Mouse (Mus musculus) fibroblast of lung, adult 2 months (primary cell): ENCODE measurements at regions not wholly inside any gene's neighbourhood (a gene's known extent, or its start where the extent isn't known, plus 50 kb on each side); places are given as distances from the start of the nearest gene placed in this dataset.

Experiments
- DNase-seq: peaks from one replicate; pipeline ENCODE4 v3.0.0-alpha.2; 2011; ENCODE audit warnings: low read depth

DNA sequence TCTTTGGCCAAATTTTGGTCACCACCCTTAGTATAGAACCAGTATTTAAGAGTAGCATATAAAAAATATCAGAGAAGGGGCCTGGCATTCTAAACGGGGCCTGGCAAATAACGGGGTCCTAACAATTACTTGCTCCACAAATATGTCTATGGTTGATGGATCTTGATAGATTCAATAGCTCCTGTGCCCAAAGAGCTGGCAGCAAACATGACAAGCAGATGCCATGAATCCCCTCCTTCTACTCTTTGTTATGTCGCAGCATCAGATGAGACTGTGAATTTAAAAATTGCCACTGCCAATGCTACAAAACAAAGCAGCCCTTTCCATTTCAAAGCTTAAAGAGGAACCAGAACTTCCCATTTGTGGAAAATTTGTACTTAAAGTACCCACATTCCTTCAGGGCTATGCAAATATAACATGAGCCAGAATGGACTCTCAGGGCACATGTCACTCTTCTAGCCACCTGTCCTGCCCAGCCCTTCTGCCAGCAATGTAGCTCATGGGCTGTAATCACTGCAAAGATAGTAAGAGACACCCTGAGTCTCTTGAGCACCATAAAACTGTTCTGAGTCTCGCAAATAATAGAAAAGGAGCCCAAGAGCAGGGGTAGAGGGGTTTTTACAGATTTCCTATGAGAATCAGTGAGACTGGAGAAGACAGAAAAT, 342.4 kb upstream of the Kirrel3 start:
- DNase-seq: no peak

GRCm38 (mm10) chr9:34155240-34156019, 330.3 kb upstream of the Kirrel3 start:
- DNase-seq: no peak

GRCm38 (mm10) chr9:34156581-34156980, 329.1 kb upstream of the Kirrel3 start:
- DNase-seq: peak; percentile 5

- no peak for DNase-seq
These were observed 324.6 kb upstream of the Kirrel3 start for GRCm38 (mm10) chr9:34161119-34161518.

DNA sequence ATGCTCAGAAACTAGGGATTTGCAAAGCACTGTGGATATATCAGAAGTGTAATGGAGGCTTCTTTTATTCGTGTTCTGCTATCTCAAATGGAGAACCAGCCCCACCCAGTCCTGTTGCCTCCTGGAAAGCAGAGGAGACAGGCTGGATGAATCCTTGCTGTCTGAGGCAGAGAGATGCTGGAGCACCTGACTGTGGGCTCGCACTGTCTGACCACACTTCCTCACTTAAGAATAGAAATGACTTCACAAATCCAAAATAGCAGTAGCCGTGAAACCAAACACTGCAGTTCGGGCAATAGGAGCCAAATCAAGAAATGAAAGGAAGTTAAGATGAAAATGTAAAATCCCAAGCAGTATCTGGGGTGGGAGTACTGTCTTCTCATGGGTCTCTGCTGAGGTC, 299.4 kb upstream of the Kirrel3 start:
- DNase-seq: no peak

DNA sequence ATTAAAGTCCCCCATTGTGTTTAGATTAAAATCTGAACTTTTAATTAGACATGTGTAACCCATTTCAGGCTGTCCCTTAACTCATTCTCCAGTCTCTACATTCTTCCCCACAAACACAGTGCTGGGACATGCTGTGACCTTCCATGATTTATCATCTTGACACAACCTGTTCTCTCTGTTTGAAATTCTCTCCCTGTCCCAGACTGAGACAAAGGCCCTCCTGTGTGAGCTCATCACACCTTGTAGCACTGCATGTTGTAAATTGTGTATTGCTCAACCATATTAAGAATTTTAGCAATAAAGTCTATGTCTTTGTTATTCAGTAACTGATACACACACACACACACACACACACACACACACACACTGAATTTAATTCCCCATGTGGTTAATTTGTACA, 293.2 kb upstream of the Kirrel3 start:
- no peak for DNase-seq

- no peak for DNase-seq
These were observed 283.4 kb upstream of the Kirrel3 start for GRCm38 (mm10) chr9:34202122-34202941.

DNA sequence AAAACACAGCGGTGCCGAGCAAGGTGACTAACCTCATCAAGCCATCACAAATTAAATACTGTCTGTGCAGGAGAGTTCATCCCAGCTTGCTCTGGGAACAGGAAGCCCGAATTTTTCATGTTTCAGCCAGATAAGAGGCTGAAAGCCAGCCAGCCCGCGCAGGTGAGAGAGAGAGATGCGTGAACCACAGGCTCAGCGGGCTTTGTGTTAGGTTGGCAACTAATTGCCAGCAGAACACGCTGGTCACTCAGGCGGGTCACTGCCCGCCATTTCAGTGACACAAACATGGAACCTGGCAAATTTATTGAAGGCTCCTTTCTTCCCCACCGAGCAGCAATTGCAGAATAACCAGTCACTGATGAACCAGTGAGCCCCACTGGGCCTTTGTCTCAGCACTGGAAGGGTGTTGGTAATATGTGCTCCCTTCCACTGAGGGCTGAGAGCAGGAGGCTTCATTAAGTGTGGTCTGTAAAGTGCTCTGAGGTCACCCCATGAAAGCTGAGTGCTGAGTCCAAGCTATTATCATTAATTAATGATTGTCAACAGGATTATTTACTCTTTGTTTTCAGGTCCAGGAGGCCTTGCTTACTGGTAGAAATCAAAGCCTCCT, 282.6 kb upstream of the Kirrel3 start:
- no peak for DNase-seq

- no peak for DNase-seq
These were observed 281.9 kb upstream of the Kirrel3 start for GRCm38 (mm10) chr9:34203624-34204365.

DNA sequence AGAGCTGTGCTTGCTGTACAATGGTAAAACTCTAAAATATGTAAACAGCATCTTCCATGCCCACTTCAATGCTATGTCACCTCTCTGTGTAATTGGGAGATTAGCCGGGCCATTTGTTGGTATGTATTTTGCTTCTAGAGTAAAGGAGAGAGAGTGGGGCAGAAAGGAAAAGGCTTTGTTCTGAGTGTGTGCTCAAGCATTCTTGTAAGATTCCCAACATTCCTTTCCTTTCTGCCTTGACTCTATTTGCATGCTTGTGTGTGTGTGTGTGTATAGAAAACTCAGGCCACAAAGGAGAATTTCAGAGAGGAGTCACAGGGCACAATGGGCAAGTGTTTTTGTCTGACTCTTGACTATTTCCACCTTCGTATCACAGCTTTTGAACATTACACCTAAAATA, 281.2 kb upstream of the Kirrel3 start:
- no peak for DNase-seq

DNA sequence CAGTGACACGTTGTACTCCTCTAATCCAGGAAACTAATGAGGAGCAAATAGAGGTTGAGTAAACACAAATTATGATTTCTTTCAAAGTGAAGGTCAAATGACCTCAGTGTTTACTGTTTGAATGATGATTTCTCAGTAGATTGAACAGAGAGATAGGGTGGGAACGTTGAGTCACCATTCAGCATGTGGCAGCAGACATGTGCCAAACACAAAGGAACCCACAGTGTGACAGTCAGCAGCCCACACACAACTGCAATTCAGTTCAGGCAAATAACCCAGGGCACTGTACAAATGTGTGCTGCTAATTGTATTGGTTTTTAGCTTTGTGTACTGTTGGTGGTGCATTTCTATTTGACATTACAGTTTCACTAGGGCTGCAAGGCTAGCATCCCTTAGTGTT, 254.1 kb upstream of the Kirrel3 start:
- DNase-seq: peak; percentile 7

DNA sequence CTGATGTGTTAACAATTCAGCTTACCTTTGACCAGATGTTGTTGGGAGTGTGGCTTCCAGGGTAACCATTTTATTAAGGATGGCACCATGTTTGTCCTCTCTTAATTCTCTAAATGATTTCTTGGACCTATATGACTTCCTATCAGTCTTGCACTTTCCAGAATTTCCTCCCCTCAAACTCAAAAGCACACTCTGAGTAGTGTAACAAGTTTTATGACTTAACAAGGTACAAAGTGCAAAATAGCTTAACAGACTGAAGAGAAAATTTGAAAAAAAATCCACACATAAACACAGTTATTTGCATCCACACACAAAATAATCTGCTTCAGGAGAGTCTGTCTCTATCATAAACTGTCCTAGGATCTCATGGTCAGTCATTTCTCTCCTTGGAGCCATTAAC, 251.0 kb upstream of the Kirrel3 start:
- no peak for DNase-seq

GRCm38 (mm10) chr9:34239531-34239930, 246.2 kb upstream of the Kirrel3 start:
- no peak for DNase-seq

DNA sequence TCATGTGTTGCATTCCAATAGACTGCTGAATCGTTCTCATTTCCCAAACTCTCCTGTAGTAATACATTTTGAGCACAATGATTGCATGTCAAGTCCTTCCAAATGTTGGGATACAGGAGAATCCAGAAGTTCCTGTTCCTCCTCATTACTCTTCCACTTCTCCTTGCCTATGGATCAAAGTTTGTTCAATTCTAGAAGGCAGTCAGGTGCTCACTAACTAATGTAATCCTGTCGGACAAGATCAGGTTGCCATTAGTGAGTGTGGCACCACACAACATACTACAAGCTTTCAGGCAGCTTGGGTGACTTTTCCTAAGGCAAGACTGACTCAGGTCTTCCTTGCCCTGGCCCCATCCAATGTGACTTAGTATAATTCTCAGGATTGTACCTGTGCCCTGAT, 242.0 kb upstream of the Kirrel3 start:
- no peak for DNase-seq

- no peak for DNase-seq
These were observed 241.1 kb upstream of the Kirrel3 start for GRCm38 (mm10) chr9:34244576-34244975.

- DNase-seq: no peak
These were observed 232.9 kb upstream of the Kirrel3 start for GRCm38 (mm10) chr9:34252796-34253195.

DNA sequence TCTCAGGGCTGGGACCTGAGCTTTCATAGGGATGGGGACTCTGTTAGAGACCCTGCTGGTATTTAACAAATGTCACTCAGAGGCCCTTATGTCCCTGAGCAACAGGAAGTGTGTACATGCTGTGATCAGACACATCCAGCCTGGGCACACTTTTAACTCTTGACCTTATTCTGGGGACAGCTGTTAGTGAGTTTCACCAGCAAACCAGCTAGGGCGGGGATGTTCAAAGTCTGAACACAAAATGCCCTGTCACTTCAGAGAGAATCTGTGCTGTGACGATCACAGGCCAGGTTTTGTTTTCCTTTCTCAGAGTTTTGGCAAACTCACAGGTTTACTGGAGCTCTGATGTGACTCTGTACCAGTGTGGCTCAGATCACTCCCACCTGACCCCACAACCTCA, 227.2 kb upstream of the Kirrel3 start:
- DNase-seq: no peak

GRCm38 (mm10) chr9:34278068-34278467, 207.6 kb upstream of the Kirrel3 start:
- no peak for DNase-seq

DNA sequence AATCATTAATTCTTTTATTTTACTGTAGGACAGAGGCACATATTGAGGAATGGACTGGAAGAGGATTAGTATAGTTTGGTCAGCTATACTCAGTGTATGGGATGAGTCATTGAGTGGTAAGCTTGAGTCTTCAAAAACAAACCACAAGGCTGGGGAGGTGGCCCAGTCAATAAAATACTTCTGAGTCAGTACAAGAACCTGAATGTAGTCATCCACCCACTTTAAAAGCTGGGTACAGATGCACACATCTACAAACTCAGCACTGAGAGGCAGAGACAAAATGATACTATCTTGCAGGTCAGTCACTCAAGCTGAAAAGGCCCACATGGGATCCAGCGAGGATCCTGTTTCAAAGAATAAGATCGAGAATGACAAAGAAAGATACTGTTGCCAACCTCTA, 206.3 kb upstream of the Kirrel3 start:
- peak; percentile 58 for DNase-seq

GRCm38 (mm10) chr9:34279906-34280305, 205.8 kb upstream of the Kirrel3 start:
- DNase-seq: peak; percentile 91

DNA sequence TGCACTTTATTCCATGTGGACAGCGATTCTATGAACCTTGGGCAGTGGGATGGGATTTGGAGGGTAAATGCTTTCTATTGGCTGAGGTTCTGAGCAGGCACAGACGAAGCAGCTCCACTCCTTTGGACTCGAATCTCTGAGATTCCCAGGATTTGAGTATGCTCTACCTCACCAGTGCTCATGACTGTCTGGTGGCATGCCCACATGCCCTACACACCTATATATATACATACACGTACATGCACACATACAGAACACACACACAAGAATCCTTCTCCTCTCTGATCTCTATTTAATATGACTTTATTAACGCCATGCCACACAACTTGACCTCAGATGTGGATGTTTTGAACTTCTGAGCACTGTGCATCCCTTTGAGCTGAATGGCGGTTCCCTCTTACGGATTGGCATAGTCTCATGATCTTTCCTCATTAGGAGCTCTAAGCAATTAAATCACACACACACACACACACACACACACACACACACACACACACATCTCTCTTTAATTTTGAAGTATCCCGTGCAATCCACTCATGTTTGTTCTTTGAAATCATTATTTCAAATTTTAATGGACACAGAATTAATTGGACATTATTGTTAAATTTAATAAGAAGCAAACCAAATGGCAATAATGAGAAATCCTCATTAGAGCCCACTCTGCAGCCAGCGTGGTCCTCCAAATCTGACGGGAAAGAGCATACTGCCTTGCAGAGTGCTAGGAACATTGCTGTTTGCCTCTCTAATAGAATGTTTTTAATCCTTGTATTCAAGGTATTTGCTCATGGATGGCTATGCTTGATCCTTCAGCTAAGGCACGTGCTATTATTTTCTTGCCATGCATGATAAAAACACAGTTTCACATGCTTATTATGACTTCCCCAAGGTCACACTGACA, 205.1 kb upstream of the Kirrel3 start:
- no peak for DNase-seq
